Mouse (Mus musculus) testis, adult 2 months (tissue): ENCODE results near the gene Ftl1-ps1.

Experiments used
- CTCF ChIP-seq: fragments of 200-500 bp; IDR thresholded peaks from 2 replicates; pipeline ENCODE4 v1.5.1; 2012; ENCODE audit warnings: low read depth, mild to moderate bottlenecking, inconsistent platforms, low read length, moderate library complexity; ENCODE audit not compliant: control insufficient read depth, insufficient read depth, insufficient replicate concordance
- POLR2A ChIP-seq: fragments of 200-500 bp; IDR thresholded peaks from 2 replicates; pipeline ENCODE4 v1.6.1; 2012; ENCODE audit warnings: low read depth, mild to moderate bottlenecking, inconsistent platforms, low read length, moderate library complexity; ENCODE audit not compliant: control insufficient read depth

DNA sequence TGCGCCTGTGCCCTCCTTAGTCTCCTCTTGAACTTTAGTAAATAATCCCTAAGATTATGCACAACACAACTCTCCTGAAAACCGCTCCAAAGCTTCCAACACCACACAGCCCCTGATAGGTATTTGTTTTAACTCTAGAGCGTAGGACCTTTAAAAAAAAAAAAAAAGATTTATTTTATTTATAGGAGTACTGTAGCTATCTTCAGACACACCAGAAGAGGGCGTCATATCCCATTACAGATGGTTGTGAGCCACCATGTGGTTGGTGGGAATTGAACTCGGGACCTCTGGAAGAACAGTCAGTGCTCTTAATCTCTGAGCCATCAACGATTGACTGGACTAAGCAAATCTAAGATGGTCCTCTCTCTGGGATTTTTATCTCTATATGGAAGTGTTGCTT, 9.8 kb upstream of the Ftl1-ps1 start:
- TF ChIP-seq POLR2A: no peak
- TF ChIP-seq CTCF: no peak
